22 mouse cellular contexts compared by ENCODE assay signal in the genomic region with DNA sequence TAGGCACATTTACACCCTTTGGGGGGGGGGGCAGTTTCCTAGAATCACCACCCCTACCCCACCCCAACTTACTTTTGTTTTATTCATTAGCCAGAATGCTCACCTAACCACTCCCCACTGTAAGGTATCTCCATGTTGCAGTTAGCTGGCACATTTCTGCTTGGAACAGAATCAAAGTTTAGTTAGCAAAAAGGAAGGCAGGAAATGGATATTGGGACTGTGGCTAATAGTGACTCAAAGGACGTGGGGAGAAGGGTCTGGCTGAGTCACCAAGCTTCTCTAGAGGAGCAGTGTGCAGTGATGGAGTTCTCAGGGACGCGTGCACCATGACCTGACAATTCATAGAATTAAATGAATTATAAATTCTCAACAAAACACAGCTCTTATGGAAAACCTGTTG. TPM values are rescaled to one million over a fixed set of nuclear protein-coding genes. Genes with fewer than 3 reads are reported as not detected.
DNase-seq lines count a peak whose midpoint lies in the region; ATAC-seq lines count a peak whose summit lies in the region.
"Had no signal": no experiment of that assay in that cellular context is flagged by ENCODE, and none has a peak within 500 bp of the region (broad histone marks: within the 10 kb centered on the region; RNA-seq: fewer than 3 reads in every experiment).

No protein-coding gene starts in this region.

- DNase-seq in embryonic facial prominence, embryonic 10.5 days (ENCODE audit: low spot score), result no peak
- no peak for DNase-seq in kidney, postnatal 14 days
- peak; percentile 30 for DNase-seq in R1 (ENCODE audit: low read depth, low spot score)
- no peak for DNase-seq in frontal cortex, postnatal 10 days (ENCODE audit: low spot score in 2 of 2)
- no peak for DNase-seq in thymus, postnatal 10 days (ENCODE audit: low spot score in 2 of 2)
- DNase-seq: cerebellum, adult 2 months; gastrocnemius, postnatal 10 days; heart, adult 2 months; heart, postnatal 36 days; kidney, adult 11 months; layer of hippocampus, postnatal 36 days; liver, embryonic 13.5 days; lung, embryonic 14.5 days; right cerebral cortex, adult 18-20 months had no signal

- H3K27me3 ChIP-seq in embryonic facial prominence, embryonic 13.5 days, result no peaks in the 10 kb centered on the region
- H3K27me3 ChIP-seq in embryonic facial prominence, embryonic 10.5 days (replicated peaks; ENCODE audit: low read depth, poor library complexity, severe bottlenecking), result no peaks in the 10 kb centered on the region
- H3K27me3 ChIP-seq in kidney, embryonic 16.5 days (ENCODE audit: insufficient read depth, low read length), result no peaks in the 10 kb centered on the region
- no peaks in the 10 kb centered on the region for H3K27me3 ChIP-seq in stomach, embryonic 16.5 days (ENCODE audit: control insufficient read depth, insufficient read depth, low read length)
- H3K27me3 ChIP-seq: limb, embryonic 13.5 days; liver, embryonic 13.5 days; midbrain, embryonic 12.5 days; neural tube, embryonic 13.5 days had no signal

- 0 out of 2 replicates have a peak, but pooled peaks have one; percentile 15 for ATAC-seq in embryonic facial prominence, embryonic 13.5 days (ENCODE audit: insufficient number of reproducible peaks, insufficient read depth, low FRiP score, low TSS enrichment, low read depth)
- ATAC-seq in kidney, embryonic 16.5 days (ENCODE audit: low FRiP score, low TSS enrichment), result no peak
- ATAC-seq in stomach, embryonic 16.5 days (ENCODE audit: insufficient read depth, low FRiP score), result no peak
- ATAC-seq: hindbrain, embryonic 16.5 days had no signal

- H3K36me3 ChIP-seq in embryonic facial prominence, embryonic 13.5 days, result peaks cover 12% of the 10 kb centered on the region; the same call in 1 of the 2 replicates
- H3K36me3 ChIP-seq in embryonic facial prominence, embryonic 10.5 days (replicated peaks), result peaks cover 26% of the 10 kb centered on the region
- H3K36me3 ChIP-seq in kidney, embryonic 16.5 days (ENCODE audit: insufficient read depth, low read length), result 0 out of 2 replicates have a peak, but pooled peaks cover 3% of the 10 kb centered on the region
- H3K36me3 ChIP-seq in stomach, embryonic 16.5 days (ENCODE audit: control insufficient read depth, insufficient read depth, low read length), result no peaks in the 10 kb centered on the region
- H3K36me3 ChIP-seq: midbrain, embryonic 12.5 days; neural tube, embryonic 13.5 days had no signal

- no peaks in the 10 kb centered on the region for H3K9me3 ChIP-seq in embryonic facial prominence, embryonic 13.5 days
- H3K9me3 ChIP-seq in embryonic facial prominence, embryonic 10.5 days, result no peaks in the 10 kb centered on the region
- H3K9me3 ChIP-seq in kidney, embryonic 16.5 days (ENCODE audit: low read length), result no peaks in the 10 kb centered on the region
- no peaks in the 10 kb centered on the region for H3K9me3 ChIP-seq in stomach, embryonic 16.5 days (replicated peaks; ENCODE audit: control insufficient read depth, low read length)
- H3K9me3 ChIP-seq: limb, embryonic 13.5 days; liver, embryonic 13.5 days; midbrain, embryonic 12.5 days; neural tube, embryonic 13.5 days had no signal

- no peak overlapping the region for H3K9ac ChIP-seq in embryonic facial prominence, embryonic 13.5 days
- H3K9ac ChIP-seq in kidney, embryonic 16.5 days (replicated peaks; ENCODE audit: low read length), result no peak overlapping the region
- no peak overlapping the region for H3K9ac ChIP-seq in stomach, embryonic 16.5 days (ENCODE audit: low read length)
- H3K9ac ChIP-seq: limb, embryonic 13.5 days; liver, embryonic 13.5 days; lung, embryonic 14.5 days; midbrain, embryonic 12.5 days; neural tube, embryonic 13.5 days had no signal

- WGBS in embryonic facial prominence, embryonic 13.5 days, result 86% methylated on average over 3 of the region's 3 CpGs
- 92% methylated on average over 3 of the region's 3 CpGs for WGBS in embryonic facial prominence, embryonic 10.5 days
- 77% methylated on average over 3 of the region's 3 CpGs for WGBS in kidney, embryonic 16.5 days
- 77% methylated on average over 3 of the region's 3 CpGs for WGBS in stomach, embryonic 16.5 days

- no peak overlapping the region for H3K4me3 ChIP-seq in embryonic facial prominence, embryonic 13.5 days
- no peak overlapping the region for H3K4me3 ChIP-seq in embryonic facial prominence, embryonic 10.5 days
- H3K4me3 ChIP-seq in kidney, embryonic 16.5 days (ENCODE audit: low read length), result no peak overlapping the region
- no peak overlapping the region for H3K4me3 ChIP-seq in stomach, embryonic 16.5 days (replicated peaks; ENCODE audit: low read length)
- H3K4me3 ChIP-seq: heart, adult 2 months; layer of hippocampus, adult 2 months; limb, embryonic 13.5 days; liver, embryonic 13.5 days; midbrain, embryonic 12.5 days; neural tube, embryonic 13.5 days had no signal

- H3K27ac ChIP-seq in embryonic facial prominence, embryonic 13.5 days, result peak overlapping the region; percentile 60; the same call in 1 of the 2 replicates
- H3K27ac ChIP-seq in embryonic facial prominence, embryonic 10.5 days (replicated peaks), result no peak overlapping the region
- peak overlapping the region; percentile 31 for H3K27ac ChIP-seq in kidney, embryonic 16.5 days (ENCODE audit: low read length)
- peak overlapping the region; percentile 64 for H3K27ac ChIP-seq in stomach, embryonic 16.5 days (ENCODE audit: low read length)
- H3K27ac ChIP-seq: heart, adult 2 months; layer of hippocampus, adult 2 months; limb, embryonic 13.5 days; liver, embryonic 13.5 days; midbrain, embryonic 12.5 days; neural tube, embryonic 13.5 days had no signal

- H3K4me2 ChIP-seq in embryonic facial prominence, embryonic 13.5 days, result no peak overlapping the region
- H3K4me2 ChIP-seq in kidney, embryonic 16.5 days (replicated peaks; ENCODE audit: low read depth, low read length), result no peak overlapping the region
- H3K4me2 ChIP-seq in stomach, embryonic 16.5 days (ENCODE audit: low read depth, low read length), result no peak overlapping the region
- H3K4me2 ChIP-seq: limb, embryonic 13.5 days; liver, embryonic 13.5 days; lung, embryonic 14.5 days; midbrain, embryonic 12.5 days; neural tube, embryonic 13.5 days had no signal

- H3K4me1 ChIP-seq in embryonic facial prominence, embryonic 13.5 days, result peaks cover 22% of the 10 kb centered on the region
- peaks cover 19% of the 10 kb centered on the region for H3K4me1 ChIP-seq in embryonic facial prominence, embryonic 10.5 days
- peaks cover 25% of the 10 kb centered on the region for H3K4me1 ChIP-seq in kidney, embryonic 16.5 days (ENCODE audit: insufficient read depth, low read length)
- peaks cover 11% of the 10 kb centered on the region; the same call in 1 of the 2 replicates for H3K4me1 ChIP-seq in stomach, embryonic 16.5 days (ENCODE audit: control insufficient read depth, insufficient read depth, low read length)
- H3K4me1 ChIP-seq: liver, embryonic 13.5 days had no signal

RNA-seq across cellular contexts. Expression of a gene that starts 50.5 kb away (rescaled TPM):
- 0.66 and 0.76 TPM in 2 replicates for polyA plus RNA-seq in embryonic facial prominence, embryonic 13.5 days (2015; fragmentation: Nextera tagmentation; extraction: Ambion mirVana)
- 0.05 and 0.17 TPM in 2 replicates for polyA plus RNA-seq in embryonic facial prominence, embryonic 10.5 days (2016; fragmentation: Nextera tagmentation; extraction: Ambion mirVana)
- 1.5 and 1.6 TPM in 2 replicates for polyA plus RNA-seq in kidney, embryonic 16.5 days (2015; fragmentation: Nextera tagmentation; extraction: Ambion mirVana)
- polyA plus RNA-seq in stomach, embryonic 16.5 days (2015; fragmentation: Nextera tagmentation; extraction: Ambion mirVana), result 0.81 and 0.96 TPM in 2 replicates
